8 mouse cellular contexts compared by ENCODE assay signal in genomic region chr5:125382673-125383558, GRCm38 (mm10). TPM values are rescaled to one million over a fixed set of nuclear protein-coding genes. Genes with fewer than 3 reads are reported as not detected.
DNase-seq lines count a peak whose midpoint lies in the region; ATAC-seq and TF ChIP-seq lines count a peak whose summit lies in the region.

No protein-coding gene starts in this region.

- no peaks in the 10 kb centered on the region for H3K27me3 ChIP-seq in thymus, adult 2 months (ENCODE audit: control insufficient read depth, insufficient read depth, low read length)
- H3K27me3 ChIP-seq in hindbrain, embryonic 15.5 days: no peaks in the 10 kb centered on the region
- no peaks in the 10 kb centered on the region for H3K27me3 ChIP-seq in limb, embryonic 12.5 days
- no peaks in the 10 kb centered on the region for H3K27me3 ChIP-seq in midbrain, embryonic 13.5 days

- 0 out of 2 replicates have a peak, but pooled peaks have one; percentile 56 for ATAC-seq in hindbrain, embryonic 15.5 days (ENCODE audit: low FRiP score, low read depth)
- no peak for ATAC-seq in limb, embryonic 12.5 days (ENCODE audit: insufficient number of reproducible peaks, insufficient read depth, low FRiP score, low TSS enrichment, low read depth)
- peak; percentile 68 for ATAC-seq in midbrain, embryonic 13.5 days

- no peak overlapping the region for H3K27ac ChIP-seq in thymus, adult 2 months (ENCODE audit: control insufficient read depth, insufficient read depth, low read length)
- H3K27ac ChIP-seq in hindbrain, embryonic 15.5 days (replicated peaks): no peak overlapping the region
- H3K27ac ChIP-seq in limb, embryonic 12.5 days: peak overlapping the region; percentile 53
- no peak overlapping the region for H3K27ac ChIP-seq in midbrain, embryonic 13.5 days

- peaks cover 20% of the 10 kb centered on the region for H3K36me3 ChIP-seq in thymus, adult 2 months (ENCODE audit: control insufficient read depth, insufficient read depth, low read length)
- peaks cover 18% of the 10 kb centered on the region for H3K36me3 ChIP-seq in hindbrain, embryonic 15.5 days
- peaks cover 24% of the 10 kb centered on the region for H3K36me3 ChIP-seq in limb, embryonic 12.5 days
- H3K36me3 ChIP-seq in midbrain, embryonic 13.5 days: peaks cover 18% of the 10 kb centered on the region

- no peak overlapping the region for H3K4me2 ChIP-seq in hindbrain, embryonic 15.5 days
- no peak overlapping the region for H3K4me2 ChIP-seq in limb, embryonic 12.5 days
- no peak overlapping the region for H3K4me2 ChIP-seq in midbrain, embryonic 13.5 days (replicated peaks)

- H3K9ac ChIP-seq in hindbrain, embryonic 15.5 days: no peak overlapping the region
- H3K9ac ChIP-seq in limb, embryonic 12.5 days (replicated peaks): no peak overlapping the region
- H3K9ac ChIP-seq in midbrain, embryonic 13.5 days (replicated peaks): no peak overlapping the region

- H3K9me3 ChIP-seq in hindbrain, embryonic 15.5 days: no peaks in the 10 kb centered on the region
- no peaks in the 10 kb centered on the region for H3K9me3 ChIP-seq in limb, embryonic 12.5 days
- no peaks in the 10 kb centered on the region for H3K9me3 ChIP-seq in midbrain, embryonic 13.5 days

- DNase-seq in thymus, adult 2 months: peak; percentile 56
- no peak for DNase-seq in thymus, adult 18-20 months
- DNase-seq in c-Kit-positive CD71-negative TER-119-negative erythroid progenitor cells, embryonic 14.5 days (ENCODE audit: low read depth): peak; percentile 52
- DNase-seq in fibroblast of lung, adult 2 months (ENCODE audit: low read depth): peak; percentile 63
- DNase-seq in thymus, postnatal 4 days: peak; percentile 67

- WGBS in thymus, adult 2 months: 41% methylated on average over 6 of the region's 6 CpGs
- WGBS in hindbrain, embryonic 15.5 days: 49% methylated on average over 6 of the region's 6 CpGs
- WGBS in limb, embryonic 12.5 days: 57% methylated on average over 6 of the region's 6 CpGs
- 50% methylated on average over 6 of the region's 6 CpGs for WGBS in midbrain, embryonic 13.5 days

- H3K4me3 ChIP-seq in thymus, adult 2 months (ENCODE audit: control insufficient read depth, insufficient read depth, low read length): no peak overlapping the region
- no peak overlapping the region for H3K4me3 ChIP-seq in hindbrain, embryonic 15.5 days
- no peak overlapping the region for H3K4me3 ChIP-seq in limb, embryonic 12.5 days (replicated peaks)
- H3K4me3 ChIP-seq in midbrain, embryonic 13.5 days (replicated peaks): no peak overlapping the region

- no peak for TF ChIP-seq POLR2A in thymus, adult 2 months (IDR thresholded peaks at IDR 0.05; ENCODE audit: control insufficient read depth, extremely low read depth, insufficient read depth, low read length, poor library complexity)

- TF ChIP-seq CTCF in thymus, adult 2 months (IDR thresholded peaks at IDR 0.05; ENCODE audit: borderline replicate concordance, control insufficient read depth, extremely low read depth, insufficient read depth, low read length, poor library complexity): no peak

- H3K4me1 ChIP-seq in thymus, adult 2 months (replicated peaks; ENCODE audit: control insufficient read depth, insufficient read depth, low read length): no peaks in the 10 kb centered on the region; the same call in 1 of the 2 replicates
- peaks cover 28% of the 10 kb centered on the region for H3K4me1 ChIP-seq in hindbrain, embryonic 15.5 days (replicated peaks)
- H3K4me1 ChIP-seq in limb, embryonic 12.5 days (replicated peaks): peaks cover 10% of the 10 kb centered on the region
- H3K4me1 ChIP-seq in midbrain, embryonic 13.5 days (replicated peaks): peaks cover 32% of the 10 kb centered on the region

RNA-seq across cellular contexts. Expression of gene Gm10382, which starts 6.2 kb away (rescaled TPM):
- polyA plus RNA-seq in thymus, adult 2 months (2012; rRNA removed): 0.18 TPM in 1 of 2 replicates, not detected in the other
- 0.56 and 0.65 TPM in 2 replicates for polyA plus RNA-seq in hindbrain, embryonic 15.5 days (2015; fragmentation: Nextera tagmentation; extraction: Ambion mirVana)
- 0.39 and 0.46 TPM in 2 replicates for polyA plus RNA-seq in limb, embryonic 12.5 days (2016; fragmentation: Nextera tagmentation; extraction: Ambion mirVana)
- 0.39 and 0.89 TPM in 2 replicates for polyA plus RNA-seq in midbrain, embryonic 13.5 days (2015; fragmentation: Nextera tagmentation; extraction: Ambion mirVana)

RNA-seq across cellular contexts. Expression of gene Ubc, which starts 7.1 kb away (rescaled TPM):
- polyA plus RNA-seq in thymus, adult 2 months (2012; rRNA removed): 585 and 598 TPM in 2 replicates
- 1,393 and 1,417 TPM in 2 replicates for polyA plus RNA-seq in hindbrain, embryonic 15.5 days (2015; fragmentation: Nextera tagmentation; extraction: Ambion mirVana)
- 1,024 and 1,053 TPM in 2 replicates for polyA plus RNA-seq in limb, embryonic 12.5 days (2016; fragmentation: Nextera tagmentation; extraction: Ambion mirVana)
- 1,275 and 1,322 TPM in 2 replicates for polyA plus RNA-seq in midbrain, embryonic 13.5 days (2015; fragmentation: Nextera tagmentation; extraction: Ambion mirVana)

RNA-seq across cellular contexts. Expression of gene Scarb1, which starts 42.0 kb away (rescaled TPM):
- polyA plus RNA-seq in thymus, adult 2 months (2012; rRNA removed): 75.3 and 80.7 TPM in 2 replicates
- 46.6 and 52.4 TPM in 2 replicates for polyA plus RNA-seq in hindbrain, embryonic 15.5 days (2015; fragmentation: Nextera tagmentation; extraction: Ambion mirVana)
- polyA plus RNA-seq in limb, embryonic 12.5 days (2016; fragmentation: Nextera tagmentation; extraction: Ambion mirVana): 36.0 and 36.5 TPM in 2 replicates
- 22.1 and 22.8 TPM in 2 replicates for polyA plus RNA-seq in midbrain, embryonic 13.5 days (2015; fragmentation: Nextera tagmentation; extraction: Ambion mirVana)

RNA-seq across cellular contexts. Expression of gene Dhx37, which starts 51.0 kb away (rescaled TPM):
- 31.7 and 32.4 TPM in 2 replicates for polyA plus RNA-seq in thymus, adult 2 months (2012; rRNA removed)
- 10.9 and 11.6 TPM in 2 replicates for polyA plus RNA-seq in hindbrain, embryonic 15.5 days (2015; fragmentation: Nextera tagmentation; extraction: Ambion mirVana)
- 16.1 and 16.5 TPM in 2 replicates for polyA plus RNA-seq in limb, embryonic 12.5 days (2016; fragmentation: Nextera tagmentation; extraction: Ambion mirVana)
- 12.1 and 13.2 TPM in 2 replicates for polyA plus RNA-seq in midbrain, embryonic 13.5 days (2015; fragmentation: Nextera tagmentation; extraction: Ambion mirVana)

RNA-seq across cellular contexts. Expression of gene Bri3bp, which starts 58.5 kb away (rescaled TPM):
- 22.7 and 26.4 TPM in 2 replicates for polyA plus RNA-seq in thymus, adult 2 months (2012; rRNA removed)
- polyA plus RNA-seq in hindbrain, embryonic 15.5 days (2015; fragmentation: Nextera tagmentation; extraction: Ambion mirVana): 39.4 and 42.8 TPM in 2 replicates
- 40.3 and 40.7 TPM in 2 replicates for polyA plus RNA-seq in limb, embryonic 12.5 days (2016; fragmentation: Nextera tagmentation; extraction: Ambion mirVana)
- polyA plus RNA-seq in midbrain, embryonic 13.5 days (2015; fragmentation: Nextera tagmentation; extraction: Ambion mirVana): 28.2 and 29.6 TPM in 2 replicates

Comparison
In these comparisons a context has a peak if more than half of its experiments do, and no peak if none do; other contexts are left out.
1. DNase-seq: peak in thymus, adult 2 months (single experiment), c-Kit-positive CD71-negative TER-119-negative erythroid progenitor cells, embryonic 14.5 days (single experiment), fibroblast of lung, adult 2 months (single experiment) and thymus, postnatal 4 days (single experiment); none in thymus, adult 18-20 months (0 of 2).